Comparison of ENCODE assay signal across 15 mouse cellular contexts in the genomic region with DNA sequence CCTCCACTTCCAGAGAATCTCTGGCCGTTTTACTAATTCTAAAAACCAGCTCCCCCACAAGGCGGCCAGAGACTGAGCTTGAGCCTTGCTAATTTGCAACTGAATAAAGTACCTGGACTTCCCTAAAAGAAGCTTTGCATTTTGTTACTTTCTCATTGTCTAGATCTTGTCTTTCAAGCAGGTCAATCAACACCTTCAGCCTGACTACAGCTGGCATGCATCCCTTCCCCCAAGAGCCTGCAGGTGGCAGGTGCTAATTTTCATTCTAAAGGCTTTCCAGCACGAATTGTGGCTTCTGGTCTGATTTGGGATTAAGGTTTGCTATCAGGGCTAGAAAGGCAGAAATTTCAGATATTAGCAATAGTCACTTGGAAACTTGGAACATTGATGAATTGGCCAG.
"Had no signal": no experiment of that assay in that cellular context is flagged by ENCODE, and none has a peak within 500 bp of the region (broad histone marks: within the 10 kb centered on the region; RNA-seq: fewer than 3 reads in every experiment).

No protein-coding gene starts in this region.

- H3K4me3 ChIP-seq: lung, embryonic 15.5 days; megakaryocyte, embryonic 14.5 days; midbrain, embryonic 13.5 days; midbrain, embryonic 15.5 days; neural tube, embryonic 12.5 days had no signal

- H3K9me3 ChIP-seq: lung, embryonic 15.5 days had no signal

- DNase-seq: liver, postnatal 0 days; lung, adult 2 months; lung, postnatal 14 days; lung, postnatal 36 days; right cerebral cortex, postnatal 14 days; spleen, adult 18-20 months; thymus, adult 18-20 months; thymus, postnatal 14 days; thymus, postnatal 36 days had no signal

- H3K27ac ChIP-seq: lung, embryonic 15.5 days; macrophage; midbrain, embryonic 13.5 days; midbrain, embryonic 15.5 days; neural tube, embryonic 12.5 days had no signal

- H3K9ac ChIP-seq: liver, postnatal 0 days; lung, embryonic 15.5 days; midbrain, embryonic 13.5 days; midbrain, embryonic 15.5 days; neural tube, embryonic 12.5 days had no signal

- H3K4me1 ChIP-seq: lung, embryonic 15.5 days; megakaryocyte, embryonic 14.5 days; midbrain, embryonic 13.5 days; midbrain, embryonic 15.5 days; neural tube, embryonic 12.5 days had no signal

- H3K27me3 ChIP-seq: lung, embryonic 15.5 days; megakaryocyte, embryonic 14.5 days; midbrain, embryonic 13.5 days; midbrain, embryonic 15.5 days; neural tube, embryonic 12.5 days had no signal

- H3K36me3 ChIP-seq: lung, embryonic 15.5 days; midbrain, embryonic 13.5 days; midbrain, embryonic 15.5 days; neural tube, embryonic 12.5 days had no signal
